Comparison of ENCODE assay signal across 11 mouse cellular contexts in genomic region chr9:63957647-63958185, GRCm38 (mm10).
DNase-seq lines count a peak whose midpoint lies in the region; ATAC-seq and TF ChIP-seq lines count a peak whose summit lies in the region.
"Had no signal": no experiment of that assay in that cellular context is flagged by ENCODE, and none has a peak within 500 bp of the region (broad histone marks: within the 10 kb centered on the region; RNA-seq: fewer than 3 reads in every experiment).

No protein-coding gene starts in this region.

- ATAC-seq in heart, embryonic 13.5 days (ENCODE audit: extremely low read depth, insufficient number of reproducible peaks, low FRiP score, low TSS enrichment): no peak
- ATAC-seq in liver, embryonic 11.5 days (replicated peaks; ENCODE audit: low FRiP score): no peak
- no peak for ATAC-seq in liver, postnatal 0 days
- ATAC-seq in heart, embryonic 16.5 days (replicated peaks; ENCODE audit: extremely low read depth, insufficient read depth, low FRiP score): no peak
- ATAC-seq in limb, embryonic 14.5 days (ENCODE audit: low FRiP score, low read depth): no peak
- ATAC-seq: midbrain, embryonic 15.5 days had no signal

- H3K27me3 ChIP-seq in heart, embryonic 13.5 days (replicated peaks): no peaks in the 10 kb centered on the region
- no peaks in the 10 kb centered on the region for H3K27me3 ChIP-seq in liver, embryonic 11.5 days (replicated peaks; ENCODE audit: control insufficient read depth, insufficient read depth, low read length)
- no peaks in the 10 kb centered on the region for H3K27me3 ChIP-seq in liver, postnatal 0 days (ENCODE audit: insufficient read depth, low read length)
- H3K27me3 ChIP-seq in heart, embryonic 16.5 days (ENCODE audit: control insufficient read depth, insufficient read depth, low read length): no peaks in the 10 kb centered on the region
- H3K27me3 ChIP-seq in limb, embryonic 14.5 days (ENCODE audit: control insufficient read depth, insufficient read depth, low read length): no peaks in the 10 kb centered on the region
- H3K27me3 ChIP-seq: hindbrain, embryonic 15.5 days; midbrain, embryonic 15.5 days; neural tube, embryonic 13.5 days had no signal

- DNase-seq in heart, adult 9 months (ENCODE audit: low spot score in 2 of 2): no peak
- no peak for DNase-seq in liver, embryonic 11.5 days (ENCODE audit: low spot score)
- DNase-seq in liver, postnatal 0 days: no peak
- DNase-seq in limb, embryonic 14.5 days (ENCODE audit: low spot score): no peak
- DNase-seq in adrenal gland, adult 8-10 months: no peak

- H3K4me1 ChIP-seq in heart, embryonic 13.5 days: peaks cover 97% of the 10 kb centered on the region
- H3K4me1 ChIP-seq in liver, embryonic 11.5 days (replicated peaks; ENCODE audit: control insufficient read depth, insufficient read depth, low read length): peaks cover 52% of the 10 kb centered on the region
- peaks cover 17% of the 10 kb centered on the region for H3K4me1 ChIP-seq in liver, postnatal 0 days (ENCODE audit: insufficient read depth)
- H3K4me1 ChIP-seq in heart, embryonic 16.5 days (ENCODE audit: control insufficient read depth, insufficient read depth, low read length): peaks cover 56% of the 10 kb centered on the region
- H3K4me1 ChIP-seq in limb, embryonic 14.5 days (ENCODE audit: control insufficient read depth, insufficient read depth, low read length): peaks cover 49% of the 10 kb centered on the region

- no peak for TF ChIP-seq CTCF in liver, postnatal 0 days (IDR thresholded peaks at IDR 0.05; ENCODE audit: low read depth)

- H3K36me3 ChIP-seq in heart, embryonic 13.5 days: peaks cover 15% of the 10 kb centered on the region
- no peaks in the 10 kb centered on the region; the same call in 1 of the 2 replicates for H3K36me3 ChIP-seq in liver, embryonic 11.5 days (ENCODE audit: control insufficient read depth, insufficient read depth, low read length)
- H3K36me3 ChIP-seq in liver, postnatal 0 days (replicated peaks; ENCODE audit: insufficient read depth, low read length): no peaks in the 10 kb centered on the region
- peaks cover 4% of the 10 kb centered on the region; the same call in 1 of the 2 replicates for H3K36me3 ChIP-seq in heart, embryonic 16.5 days (ENCODE audit: control insufficient read depth, insufficient read depth)
- H3K36me3 ChIP-seq in limb, embryonic 14.5 days (ENCODE audit: control insufficient read depth, insufficient read depth, low read length): peaks cover 11% of the 10 kb centered on the region
- H3K36me3 ChIP-seq: hindbrain, embryonic 15.5 days; midbrain, embryonic 15.5 days; neural tube, embryonic 13.5 days had no signal

- no peak for TF ChIP-seq EP300 in liver, postnatal 0 days (IDR thresholded peaks at IDR 0.05; ENCODE audit: low read depth)

- H3K4me3 ChIP-seq in heart, embryonic 13.5 days: no peak overlapping the region
- H3K4me3 ChIP-seq in liver, embryonic 11.5 days (ENCODE audit: low read depth, low read length): no peak overlapping the region
- no peak overlapping the region for H3K4me3 ChIP-seq in liver, postnatal 0 days (ENCODE audit: low read depth, low read length)
- H3K4me3 ChIP-seq in heart, embryonic 16.5 days (ENCODE audit: low read length): peak overlapping the region; percentile 22; the same call in 1 of the 2 replicates
- no peak overlapping the region for H3K4me3 ChIP-seq in limb, embryonic 14.5 days (replicated peaks; ENCODE audit: low read length)
- H3K4me3 ChIP-seq: hindbrain, embryonic 15.5 days; liver, embryonic 15.5 days; midbrain, embryonic 15.5 days; neural tube, embryonic 13.5 days had no signal

- H3K9me3 ChIP-seq in heart, embryonic 13.5 days: no peaks in the 10 kb centered on the region
- no peaks in the 10 kb centered on the region for H3K9me3 ChIP-seq in liver, embryonic 11.5 days (ENCODE audit: control insufficient read depth, low read length)
- no peaks in the 10 kb centered on the region for H3K9me3 ChIP-seq in liver, postnatal 0 days (ENCODE audit: low read length)
- no peaks in the 10 kb centered on the region for H3K9me3 ChIP-seq in heart, embryonic 16.5 days (replicated peaks; ENCODE audit: control insufficient read depth, low read length)
- no peaks in the 10 kb centered on the region for H3K9me3 ChIP-seq in limb, embryonic 14.5 days (ENCODE audit: control insufficient read depth, low read length)
- H3K9me3 ChIP-seq: hindbrain, embryonic 15.5 days; liver, embryonic 15.5 days; midbrain, embryonic 15.5 days; neural tube, embryonic 13.5 days had no signal

- peak overlapping the region; percentile 80 for H3K9ac ChIP-seq in heart, embryonic 13.5 days
- no peak overlapping the region for H3K9ac ChIP-seq in liver, embryonic 11.5 days (ENCODE audit: low read depth, low read length)
- no peak overlapping the region for H3K9ac ChIP-seq in liver, postnatal 0 days (replicated peaks)
- peak overlapping the region; percentile 55 for H3K9ac ChIP-seq in heart, embryonic 16.5 days (ENCODE audit: low read length)
- no peak overlapping the region for H3K9ac ChIP-seq in limb, embryonic 14.5 days (ENCODE audit: low read depth, low read length, severe bottlenecking)
- H3K9ac ChIP-seq: hindbrain, embryonic 15.5 days; liver, embryonic 15.5 days; midbrain, embryonic 15.5 days; neural tube, embryonic 13.5 days had no signal

- WGBS in heart, embryonic 13.5 days: 50% methylated on average over 11 of the region's 11 CpGs
- WGBS in liver, embryonic 11.5 days: 56% methylated on average over 11 of the region's 11 CpGs
- WGBS in liver, postnatal 0 days (ENCODE audit: insufficient replicate concordance): 56% methylated on average over 11 of the region's 11 CpGs
- WGBS in heart, embryonic 16.5 days: 45% methylated on average over 11 of the region's 11 CpGs
- 47% methylated on average over 11 of the region's 11 CpGs for WGBS in limb, embryonic 14.5 days

- H3K27ac ChIP-seq in heart, embryonic 13.5 days (replicated peaks): peak overlapping the region; percentile 94
- H3K27ac ChIP-seq in liver, embryonic 11.5 days (ENCODE audit: low read depth, low read length): peak overlapping the region; percentile 13; the same call in 1 of the 2 replicates
- H3K27ac ChIP-seq in liver, postnatal 0 days (ENCODE audit: low read depth): no peak overlapping the region
- peak overlapping the region; percentile 93 for H3K27ac ChIP-seq in heart, embryonic 16.5 days (ENCODE audit: low read length)
- peak overlapping the region; percentile 80 for H3K27ac ChIP-seq in limb, embryonic 14.5 days (replicated peaks; ENCODE audit: low read depth, low read length)
- H3K27ac ChIP-seq: midbrain, embryonic 15.5 days had no signal

- no peak for TF ChIP-seq POLR2A in limb, embryonic 14.5 days (IDR thresholded peaks at IDR 0.05; ENCODE audit: borderline replicate concordance, extremely low read depth, insufficient read depth, insufficient read length)

- peak overlapping the region; percentile 60 for H3K4me2 ChIP-seq in heart, embryonic 13.5 days
- no peak overlapping the region for H3K4me2 ChIP-seq in liver, embryonic 11.5 days
- H3K4me2 ChIP-seq in liver, postnatal 0 days (ENCODE audit: low read depth, low read length): no peak overlapping the region
- peak overlapping the region; percentile 58 for H3K4me2 ChIP-seq in heart, embryonic 16.5 days (ENCODE audit: low read depth, low read length)
- H3K4me2 ChIP-seq in limb, embryonic 14.5 days (replicated peaks; ENCODE audit: low read depth, low read length, severe bottlenecking): peak overlapping the region; percentile 37; the same call in 1 of the 2 replicates
- H3K4me2 ChIP-seq: liver, embryonic 15.5 days; midbrain, embryonic 15.5 days had no signal

Comparison
In these comparisons a context has a peak if more than half of its experiments do, and no peak if none do; other contexts are left out.
1. H3K4me2 ChIP-seq: peak in heart, embryonic 13.5 days (single experiment), heart, embryonic 16.5 days (single experiment) and limb, embryonic 14.5 days (single experiment); none in liver, embryonic 11.5 days (single experiment) and liver, postnatal 0 days (single experiment).
2. H3K9ac ChIP-seq: peak in heart, embryonic 13.5 days (single experiment) and heart, embryonic 16.5 days (single experiment); none in liver, embryonic 11.5 days (single experiment), liver, postnatal 0 days (single experiment) and limb, embryonic 14.5 days (single experiment).